Mouse (Mus musculus) embryo, embryonic 10 days (tissue): ENCODE measurements at regions not wholly inside any gene's neighbourhood (a gene's known extent, or its start where the extent isn't known, plus 50 kb on each side); places are given as distances from the start of the nearest gene placed in this dataset.

ENCODE experiments used
- DNase-seq: peaks from one replicate; pipeline ENCODE4 v3.0.0-alpha.2; 2015; ENCODE audit warnings: low spot score

DNA sequence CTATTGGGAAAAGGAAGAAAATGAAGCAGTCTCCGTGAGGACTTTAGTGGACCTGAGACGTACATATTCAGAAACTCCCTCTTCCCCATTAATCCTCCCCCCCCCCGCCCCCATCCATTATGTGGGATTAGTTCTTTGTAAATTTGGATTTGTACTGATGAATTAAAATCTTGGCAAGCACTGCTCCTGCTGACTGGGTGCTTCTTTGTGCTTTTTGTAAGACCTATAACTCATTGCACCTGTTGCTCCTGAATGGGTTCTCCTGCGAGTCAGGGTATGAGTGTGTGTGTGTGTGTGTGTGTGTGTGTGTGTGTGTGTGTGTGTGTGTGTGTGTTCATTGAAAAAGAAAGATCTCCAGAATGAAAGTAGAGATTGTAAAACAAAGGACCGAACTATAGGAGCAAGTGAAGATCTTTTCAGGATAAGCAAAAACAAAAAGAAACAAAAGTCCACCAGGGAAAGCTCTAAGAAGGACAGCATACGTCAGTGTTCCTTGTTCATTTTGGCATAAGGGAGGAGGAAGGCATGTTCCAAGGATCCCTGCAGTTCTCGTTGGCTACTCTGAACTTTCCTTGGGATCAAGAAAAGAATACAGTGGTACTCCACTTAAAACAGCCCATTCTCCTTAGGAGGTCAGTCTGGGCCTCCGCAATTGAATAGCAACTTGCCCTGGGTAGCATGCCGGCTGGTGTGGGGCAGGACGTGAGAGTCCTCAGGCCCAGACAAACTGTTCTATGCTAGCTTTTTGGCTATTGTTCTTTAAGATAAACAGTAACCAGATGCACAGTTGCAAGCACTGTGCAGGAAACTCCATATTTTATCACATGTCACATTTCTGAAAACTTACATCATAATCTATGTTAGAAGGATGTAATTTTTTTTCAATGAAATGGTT is 131.9 kb upstream of the Zfp462 start:
- no peak for DNase-seq

- DNase-seq: no peak
Measured at GRCm38 (mm10) chr4:54837326-54837725, 107.5 kb upstream of the Zfp462 start.

DNA sequence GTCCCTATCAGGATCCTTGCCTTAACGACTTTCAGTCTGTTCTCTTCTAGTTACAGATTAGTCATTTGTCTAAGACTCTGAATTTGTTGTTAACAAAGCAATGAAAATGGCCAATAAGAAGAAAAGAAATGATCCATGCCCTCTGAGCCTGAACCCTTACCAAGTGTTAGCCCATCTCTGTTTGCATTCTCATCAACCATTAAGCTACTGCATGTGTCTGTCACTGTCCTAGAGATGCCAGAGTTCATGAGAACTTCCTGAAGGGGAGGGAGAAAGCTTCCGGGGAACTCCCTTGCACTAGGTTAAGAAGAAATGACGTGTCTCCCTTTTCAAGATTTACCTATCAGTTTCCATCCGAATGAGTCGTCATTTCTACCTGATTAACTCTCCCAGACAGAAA is 106.7 kb upstream of the Zfp462 start:
- no peak for DNase-seq

DNA sequence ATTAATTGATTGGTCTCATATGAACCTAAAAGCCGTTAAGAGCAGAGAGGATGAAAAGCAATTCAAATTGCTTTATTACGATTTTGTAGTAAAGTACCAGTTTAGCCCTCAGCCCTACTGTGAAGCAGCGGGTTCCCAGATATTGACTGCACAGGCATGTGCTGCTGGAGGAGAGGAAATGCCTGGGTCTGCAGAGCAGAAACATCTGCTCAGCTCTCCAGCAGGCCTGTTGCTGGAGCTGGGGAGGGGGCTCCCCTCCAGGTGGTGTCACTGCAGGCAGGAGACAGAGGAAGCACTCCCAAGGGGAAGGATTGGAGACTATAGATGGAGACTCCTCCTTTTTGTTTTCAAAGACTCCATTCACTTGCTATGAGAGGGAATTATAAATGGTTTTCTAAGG is 106.1 kb upstream of the Zfp462 start:
- peak; percentile 5 for DNase-seq

DNA sequence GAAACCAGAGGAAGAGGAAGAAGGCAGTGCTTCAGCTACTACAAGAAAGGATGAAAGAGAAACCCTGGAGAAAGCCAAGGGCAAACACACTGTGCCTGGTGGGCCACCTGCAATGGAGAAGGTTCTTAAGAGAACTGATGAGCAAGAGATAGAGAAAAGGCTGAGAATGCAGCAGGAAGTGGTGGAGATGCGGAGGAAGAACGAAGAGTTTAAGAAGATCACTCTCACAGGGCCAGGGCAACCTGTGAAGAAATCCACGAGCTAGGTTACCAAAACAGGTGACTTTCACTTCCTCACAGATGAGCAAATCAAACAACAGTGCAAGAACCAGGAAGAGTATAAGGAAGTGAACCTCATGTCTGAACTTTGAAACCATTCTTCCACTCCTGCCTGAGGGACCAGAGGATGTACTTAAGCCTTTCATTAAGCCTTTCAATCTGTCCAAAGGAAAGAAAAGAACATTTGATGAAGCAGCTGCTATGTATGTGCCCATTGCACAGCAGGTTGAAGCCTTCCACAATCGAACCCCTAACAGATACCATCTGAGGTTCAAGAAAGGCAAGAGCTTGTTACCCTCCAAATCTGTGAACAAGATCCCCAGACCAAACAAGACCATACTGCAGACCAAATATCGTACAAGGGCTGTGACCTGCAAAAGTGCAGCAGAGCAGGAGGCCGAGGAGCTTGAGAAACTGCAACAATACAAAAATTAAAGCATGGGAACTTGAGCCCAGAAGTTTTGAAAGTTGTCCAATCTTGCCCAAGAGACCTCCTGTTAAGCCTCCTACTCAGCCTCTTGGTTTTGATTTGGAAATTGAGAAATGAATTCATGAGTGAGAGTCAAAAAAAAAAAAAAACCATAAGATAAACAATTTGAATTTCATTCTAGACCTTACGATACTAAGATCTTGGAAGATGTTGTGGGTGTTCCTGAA is 91.6 kb upstream of the Zfp462 start:
- DNase-seq: no peak

- DNase-seq: no peak
Measured at GRCm38 (mm10) chr4:54858604-54859003, 86.2 kb upstream of the Zfp462 start.

GRCm38 (mm10) chr4:54866062-54866461 is 78.8 kb upstream of the Zfp462 start:
- DNase-seq: peak; percentile 10

DNA sequence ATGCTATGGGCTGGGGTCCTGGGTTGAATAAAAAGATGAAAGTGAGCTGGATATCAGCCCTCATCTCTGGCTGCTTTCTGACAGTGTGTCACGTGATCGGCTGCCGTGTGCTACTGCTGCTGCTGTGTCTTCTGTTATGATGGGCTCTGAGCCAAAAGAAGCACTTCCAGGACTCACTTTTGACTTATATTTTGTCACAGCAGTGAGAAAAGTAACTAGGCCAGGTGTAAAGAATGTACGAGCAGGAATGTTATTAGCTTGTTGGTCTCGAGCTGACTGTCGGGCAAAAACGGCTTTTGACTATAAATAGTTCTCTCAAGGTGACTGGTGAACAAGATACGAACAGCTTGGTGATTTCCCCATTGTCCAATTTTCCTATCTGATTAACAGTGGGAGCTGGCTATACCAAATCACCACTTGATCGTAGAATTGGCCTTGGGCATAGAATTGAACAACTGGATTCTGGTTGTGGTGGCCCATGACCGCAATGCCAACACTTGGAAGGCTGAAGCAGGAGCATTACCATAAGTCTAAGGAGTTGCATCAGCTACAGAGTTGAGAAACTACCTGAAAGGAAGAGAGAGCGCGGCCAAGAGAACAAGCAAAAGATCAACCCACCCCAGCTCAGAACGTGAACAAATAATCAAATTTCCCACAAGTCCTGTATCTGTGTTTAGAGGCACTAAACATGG is 70.6 kb upstream of the Zfp462 start:
- no peak for DNase-seq

DNA sequence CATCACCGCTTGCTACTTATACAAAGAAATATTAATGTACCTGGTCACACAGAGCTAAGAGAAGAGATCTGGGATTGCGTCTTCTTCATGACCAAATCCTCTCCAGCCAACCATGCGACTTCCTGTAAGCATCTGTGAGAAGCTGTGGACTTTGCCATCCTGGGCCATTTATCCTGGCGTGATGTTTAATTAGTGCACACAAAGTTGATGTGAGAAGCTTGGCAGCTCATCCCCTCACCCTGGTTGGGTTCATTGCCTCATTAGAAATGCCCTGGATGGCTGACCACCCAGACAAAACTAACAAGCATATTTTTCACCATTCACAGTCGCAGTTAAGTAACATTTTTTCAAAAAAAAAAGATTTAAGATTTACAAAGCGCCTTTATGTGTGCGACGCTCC is 69.3 kb upstream of the Zfp462 start:
- no peak for DNase-seq

GRCm38 (mm10) chr4:54877361-54877760 is 67.5 kb upstream of the Zfp462 start:
- no peak for DNase-seq

- no peak for DNase-seq
Measured at GRCm38 (mm10) chr4:54878531-54878930, 66.3 kb upstream of the Zfp462 start.

DNA sequence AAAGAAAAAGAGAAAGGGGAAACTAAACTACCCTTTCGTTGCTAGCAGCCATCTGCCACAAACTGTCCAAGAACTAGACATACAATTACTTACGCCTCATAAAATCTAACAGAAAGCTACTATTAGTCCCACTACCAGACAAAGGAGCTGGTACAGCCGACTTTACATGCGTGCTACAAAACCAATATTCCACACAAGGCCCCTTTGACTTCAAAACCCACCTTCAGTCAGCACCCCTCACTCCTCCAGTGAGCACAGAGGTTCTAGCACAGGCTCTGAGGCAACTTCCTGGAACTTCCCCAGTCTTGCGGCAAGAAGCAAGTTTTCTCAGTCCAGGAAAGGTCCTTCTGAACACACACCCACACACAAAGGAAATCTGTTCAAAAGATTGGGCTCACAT is 51.6 kb upstream of the Zfp462 start:
- no peak for DNase-seq
